Mouse (Mus musculus): ENCODE data around the gene Rapgef4. TPM values are rescaled to one million over a fixed set of nuclear protein-coding genes. Genes with fewer than 3 reads are reported as not detected.
A peak's percentile ranks its signal among the peaks of the same experiment; 100 is the strongest.

Gene Rapgef4
- 0.08 TPM for polyA plus RNA-seq (2012; fragmentation: generic; extraction: Trizol)
- long read RNA-seq, experiment 1 = 0 reads
- long read RNA-seq, experiment 2, partial matches to known transcripts = 0 of 1 reads
- long read RNA-seq, experiment 2, other reads (novel, unspliced or antisense) = 1 of 1 reads

GRCm38 (mm10) chr2:71980771-71981342 is at the start of gene Rapgef4:
Rapgef4 (plus strand) TSS chr2:71981240.
- no peak for TF ChIP-seq MYOD1 (IDR thresholded peaks at IDR 0.05; ENCODE audit: control insufficient read depth, insufficient read length, low read depth)
- no peak for TF ChIP-seq MYOG (IDR thresholded peaks at IDR 0.05; ENCODE audit: control insufficient read depth, extremely low read depth, insufficient read length)
- TF ChIP-seq MAX (IDR thresholded peaks at IDR 0.05) = no peak
- no peak for TF ChIP-seq CEBPB (IDR thresholded peaks at IDR 0.05; ENCODE audit: low read depth)
- no peak for TF ChIP-seq CTCF (IDR thresholded peaks at IDR 0.05; ENCODE audit: control insufficient read depth, insufficient read depth, insufficient read length)
- TF ChIP-seq FOSL1 (IDR thresholded peaks at IDR 0.05; ENCODE audit: insufficient read depth, low read length, poor library complexity, severe bottlenecking) = no peak
- no peak for TF ChIP-seq USF1 (IDR thresholded peaks at IDR 0.05; ENCODE audit: low read depth)
- Histone ChIP-seq H3K36me3 (ENCODE audit: control insufficient read depth, insufficient read depth) (no peaks in the 10 kb centered on the region), H3K4me3 (ENCODE audit: insufficient read depth, poor library complexity, severe bottlenecking) (no peak within 1 kb of the TSS), H3K27me3 (ENCODE audit: control insufficient read depth, insufficient read depth, insufficient read length) (peaks cover 9% of the 10 kb centered on the region), H3K79me2 (ENCODE audit: control insufficient read depth, insufficient read depth) (no peaks in the 10 kb centered on the region), H3ac (ENCODE audit: control insufficient read depth, insufficient read length, low read depth) (no peak within 1 kb of the TSS), H3K79me3 (ENCODE audit: low read depth) (no peaks in the 10 kb centered on the region)

- Histone ChIP-seq H3K79me3 (ENCODE audit: low read depth) (no peaks in the 10 kb centered on the region), H3K4me3 (ENCODE audit: insufficient read depth, poor library complexity, severe bottlenecking) (no peak overlapping the region), H3K36me3 (ENCODE audit: control insufficient read depth, insufficient read depth) (no peaks in the 10 kb centered on the region), H3K27me3 (ENCODE audit: control insufficient read depth, insufficient read depth, insufficient read length) (no peaks in the 10 kb centered on the region), H3ac (ENCODE audit: control insufficient read depth, insufficient read length, low read depth) (no peak overlapping the region), H3K79me2 (ENCODE audit: control insufficient read depth, insufficient read depth) (no peaks in the 10 kb centered on the region)
- TF ChIP-seq CEBPB (IDR thresholded peaks at IDR 0.05; ENCODE audit: low read depth) = no peak
- TF ChIP-seq MYOD1 (IDR thresholded peaks at IDR 0.05; ENCODE audit: control insufficient read depth, insufficient read length, low read depth) = no peak
- TF ChIP-seq USF1 (IDR thresholded peaks at IDR 0.05; ENCODE audit: low read depth) = no peak
- TF ChIP-seq MYOG (IDR thresholded peaks at IDR 0.05; ENCODE audit: control insufficient read depth, extremely low read depth, insufficient read length) = no peak
- no peak for TF ChIP-seq MAX (IDR thresholded peaks at IDR 0.05)
- no peak for TF ChIP-seq FOSL1 (IDR thresholded peaks at IDR 0.05; ENCODE audit: insufficient read depth, low read length, poor library complexity, severe bottlenecking)
- TF ChIP-seq CTCF (IDR thresholded peaks at IDR 0.05; ENCODE audit: control insufficient read depth, insufficient read depth, insufficient read length) = no peak
Observed at GRCm38 (mm10) chr2:71934046-71934445, 47.0 kb upstream of the Rapgef4 start.

- H3K36me3 ChIP-seq (ENCODE audit: control insufficient read depth, insufficient read depth) = no peaks in the 10 kb centered on the region
- no peaks in the 10 kb centered on the region for H3K79me3 ChIP-seq (ENCODE audit: low read depth)
- no peak for TF ChIP-seq CTCF (IDR thresholded peaks at IDR 0.05; ENCODE audit: control insufficient read depth, insufficient read depth, insufficient read length)
- no peak for TF ChIP-seq FOSL1 (IDR thresholded peaks at IDR 0.05; ENCODE audit: insufficient read depth, low read length, poor library complexity, severe bottlenecking)
- no peaks in the 10 kb centered on the region for H3K79me2 ChIP-seq (ENCODE audit: control insufficient read depth, insufficient read depth)
- H3K4me3 ChIP-seq (ENCODE audit: insufficient read depth, poor library complexity, severe bottlenecking) = no peak overlapping the region
- H3ac ChIP-seq (ENCODE audit: control insufficient read depth, insufficient read length, low read depth) = no peak overlapping the region
- no peaks in the 10 kb centered on the region for H3K27me3 ChIP-seq (ENCODE audit: control insufficient read depth, insufficient read depth, insufficient read length)
Observed at GRCm38 (mm10) chr2:71936711-71937110, 44.3 kb upstream of the Rapgef4 start.

GRCm38 (mm10) chr2:71937649-71938308 is 43.3 kb upstream of the Rapgef4 start:
- no peaks in the 10 kb centered on the region for H3K27me3 ChIP-seq (ENCODE audit: control insufficient read depth, insufficient read depth, insufficient read length)
- no peaks in the 10 kb centered on the region for H3K36me3 ChIP-seq (ENCODE audit: control insufficient read depth, insufficient read depth)
- no peak for TF ChIP-seq CEBPB (IDR thresholded peaks at IDR 0.05; ENCODE audit: low read depth)
- TF ChIP-seq FOSL1 (IDR thresholded peaks at IDR 0.05; ENCODE audit: insufficient read depth, low read length, poor library complexity, severe bottlenecking) = no peak
- no peak for TF ChIP-seq MYOD1 (IDR thresholded peaks at IDR 0.05; ENCODE audit: control insufficient read depth, insufficient read length, low read depth)
- no peak for TF ChIP-seq MAX (IDR thresholded peaks at IDR 0.05)
- no peak for TF ChIP-seq MYOG (IDR thresholded peaks at IDR 0.05; ENCODE audit: control insufficient read depth, extremely low read depth, insufficient read length)
- no peak for TF ChIP-seq USF1 (IDR thresholded peaks at IDR 0.05; ENCODE audit: low read depth)
- no peak for TF ChIP-seq CTCF (IDR thresholded peaks at IDR 0.05; ENCODE audit: control insufficient read depth, insufficient read depth, insufficient read length)
- no peak overlapping the region for H3K4me3 ChIP-seq (ENCODE audit: insufficient read depth, poor library complexity, severe bottlenecking)
- no peaks in the 10 kb centered on the region for H3K79me2 ChIP-seq (ENCODE audit: control insufficient read depth, insufficient read depth)
- H3ac ChIP-seq (ENCODE audit: control insufficient read depth, insufficient read length, low read depth) = no peak overlapping the region
- no peaks in the 10 kb centered on the region for H3K79me3 ChIP-seq (ENCODE audit: low read depth)

GRCm38 (mm10) chr2:71938716-71939393 is 42.2 kb upstream of the Rapgef4 start:
- H3K36me3 ChIP-seq (ENCODE audit: control insufficient read depth, insufficient read depth) = no peaks in the 10 kb centered on the region
- TF ChIP-seq FOSL1 (IDR thresholded peaks at IDR 0.05; ENCODE audit: insufficient read depth, low read length, poor library complexity, severe bottlenecking) (no peak), USF1 (IDR thresholded peaks at IDR 0.05; ENCODE audit: low read depth) (peak; percentile 84)
- no peak overlapping the region for H3K4me3 ChIP-seq (ENCODE audit: insufficient read depth, poor library complexity, severe bottlenecking)
- no peak overlapping the region for H3ac ChIP-seq (ENCODE audit: control insufficient read depth, insufficient read length, low read depth)
- H3K79me3 ChIP-seq (ENCODE audit: low read depth) = no peaks in the 10 kb centered on the region
- no peaks in the 10 kb centered on the region for H3K27me3 ChIP-seq (ENCODE audit: control insufficient read depth, insufficient read depth, insufficient read length)
- H3K79me2 ChIP-seq (ENCODE audit: control insufficient read depth, insufficient read depth) = no peaks in the 10 kb centered on the region
